ENCODE assay signal across 10 mouse cellular contexts in genomic region chr1:92849491-92849890, GRCm38 (mm10). TPM values are rescaled to one million over a fixed set of nuclear protein-coding genes. Genes with fewer than 3 reads are reported as not detected.
DNase-seq lines count a peak whose midpoint lies in the region; ATAC-seq and TF ChIP-seq lines count a peak whose summit lies in the region.
"Had no signal": no experiment of that assay in that cellular context is flagged by ENCODE, and none has a peak within 500 bp of the region (broad histone marks: within the 10 kb centered on the region; RNA-seq: fewer than 3 reads in every experiment).

No protein-coding gene starts in this region.

- 75% methylated on average over 2 of the region's 2 CpGs for WGBS in intestine, embryonic 14.5 days
- WGBS in intestine, embryonic 16.5 days: 80% methylated on average over 2 of the region's 2 CpGs
- 19% methylated on average over 2 of the region's 2 CpGs for WGBS in bone marrow, adult 2 months
- 65% methylated on average over 2 of the region's 2 CpGs for WGBS in hindbrain, embryonic 15.5 days

- no peak for TF ChIP-seq POLR2A in bone marrow, adult 2 months (IDR thresholded peaks at IDR 0.05; ENCODE audit: borderline replicate concordance, control insufficient read depth, low read depth, low read length)

- H3K4me1 ChIP-seq in intestine, embryonic 14.5 days (replicated peaks; ENCODE audit: control insufficient read depth, insufficient read depth, low read length): peaks cover 12% of the 10 kb centered on the region
- 0 out of 2 replicates have a peak, but pooled peaks cover 12% of the 10 kb centered on the region for H3K4me1 ChIP-seq in intestine, embryonic 16.5 days (ENCODE audit: control insufficient read depth, insufficient read depth, low read length)
- H3K4me1 ChIP-seq in bone marrow, adult 2 months (ENCODE audit: control insufficient read depth, insufficient read depth, low read length): peaks cover 1% of the 10 kb centered on the region; the same call in 1 of the 2 replicates
- H3K4me1 ChIP-seq in hindbrain, embryonic 15.5 days (replicated peaks): peaks cover 64% of the 10 kb centered on the region

- H3K36me3 ChIP-seq in intestine, embryonic 14.5 days (ENCODE audit: control insufficient read depth, insufficient read depth, low read length): peaks cover 8% of the 10 kb centered on the region
- H3K36me3 ChIP-seq in intestine, embryonic 16.5 days (ENCODE audit: control insufficient read depth, insufficient read depth, low read length): no peaks in the 10 kb centered on the region
- H3K36me3 ChIP-seq in hindbrain, embryonic 15.5 days: peaks cover 18% of the 10 kb centered on the region

- no peaks in the 10 kb centered on the region for H3K9me3 ChIP-seq in intestine, embryonic 14.5 days (ENCODE audit: control insufficient read depth, low read length)
- H3K9me3 ChIP-seq in intestine, embryonic 16.5 days (ENCODE audit: control insufficient read depth, low read length): no peaks in the 10 kb centered on the region
- no peaks in the 10 kb centered on the region for H3K9me3 ChIP-seq in hindbrain, embryonic 15.5 days

- H3K4me2 ChIP-seq in intestine, embryonic 14.5 days (ENCODE audit: low read length): no peak overlapping the region
- H3K4me2 ChIP-seq in intestine, embryonic 16.5 days (ENCODE audit: low read depth, low read length): no peak overlapping the region
- peak overlapping the region; percentile 88 for H3K4me2 ChIP-seq in hindbrain, embryonic 15.5 days

- no peak overlapping the region for H3K9ac ChIP-seq in intestine, embryonic 14.5 days (ENCODE audit: low read length)
- no peak overlapping the region for H3K9ac ChIP-seq in intestine, embryonic 16.5 days (ENCODE audit: low read depth, low read length)
- H3K9ac ChIP-seq in hindbrain, embryonic 15.5 days: peak overlapping the region; percentile 87

- H3K27ac ChIP-seq in intestine, embryonic 14.5 days (ENCODE audit: low read depth): no peak overlapping the region
- no peak overlapping the region for H3K27ac ChIP-seq in intestine, embryonic 16.5 days (ENCODE audit: low read length)
- H3K27ac ChIP-seq in bone marrow, adult 2 months (ENCODE audit: control insufficient read depth, insufficient read depth, low read depth, low read length, poor library complexity): no peak overlapping the region
- H3K27ac ChIP-seq in hindbrain, embryonic 15.5 days (replicated peaks): peak overlapping the region; percentile 97

- peak; percentile 20; the same call in 1 of the 2 replicates for TF ChIP-seq CTCF in bone marrow, adult 2 months (IDR thresholded peaks at IDR 0.05; ENCODE audit: control insufficient read depth, insufficient read depth, low read length)

- H3K27me3 ChIP-seq in intestine, embryonic 14.5 days (replicated peaks; ENCODE audit: control insufficient read depth, insufficient read depth, low read length): no peaks in the 10 kb centered on the region
- no peaks in the 10 kb centered on the region for H3K27me3 ChIP-seq in intestine, embryonic 16.5 days (replicated peaks; ENCODE audit: control insufficient read depth, insufficient read depth, low read length)
- no peaks in the 10 kb centered on the region for H3K27me3 ChIP-seq in hindbrain, embryonic 15.5 days

- no peak for ATAC-seq in intestine, embryonic 14.5 days (replicated peaks; ENCODE audit: low FRiP score, low TSS enrichment, low read depth)
- ATAC-seq in intestine, embryonic 16.5 days: no peak
- 0 out of 2 replicates have a peak, but pooled peaks have one; percentile 3 for ATAC-seq in hindbrain, embryonic 15.5 days (ENCODE audit: low FRiP score, low read depth)
- 0 out of 2 replicates have a peak, but pooled peaks have one; percentile 13 for ATAC-seq in monocyte, adult 5-6 weeks (replicated peaks; ENCODE audit: insufficient number of reproducible peaks, low FRiP score, low TSS enrichment, poor library complexity, severe bottlenecking)
- ATAC-seq in erythroblast, adult 5-6 weeks (replicated peaks; ENCODE audit: low FRiP score, poor library complexity, severe bottlenecking): no peak

- no peak overlapping the region for H3K4me3 ChIP-seq in intestine, embryonic 14.5 days (ENCODE audit: low read depth, low read length)
- no peak overlapping the region for H3K4me3 ChIP-seq in intestine, embryonic 16.5 days (ENCODE audit: low read length)
- H3K4me3 ChIP-seq in bone marrow, adult 2 months (replicated peaks; ENCODE audit: control insufficient read depth, low read depth, low read length): no peak overlapping the region
- peak overlapping the region; percentile 61 for H3K4me3 ChIP-seq in hindbrain, embryonic 15.5 days

- peak; percentile 65 for DNase-seq in intestine, embryonic 14.5 days (ENCODE audit: low spot score)
- DNase-seq in kidney, adult 11 months: no peak
- DNase-seq in layer of hippocampus, adult 9-10 months (ENCODE audit: low spot score): no peak
- DNase-seq: cerebellum, adult 11 months had no signal

RNA-seq across cellular contexts. Expression of gene Gpc1, which starts 18.0 kb away (rescaled TPM):
- 46.3 and 47.9 TPM in 2 replicates for polyA plus RNA-seq in intestine, embryonic 14.5 days (2014; fragmentation: Nextera tagmentation; extraction: Ambion mirVana)
- polyA plus RNA-seq in intestine, embryonic 16.5 days (2015; fragmentation: Nextera tagmentation; extraction: Ambion mirVana): 24.9 and 25.0 TPM in 2 replicates
- 9.3 and 21.8 TPM in 2 replicates for polyA plus RNA-seq in bone marrow, adult 2 months (2011; ENCODE audit: insufficient read depth, insufficient read length, low replicate concordance, missing spikeins)
- polyA plus RNA-seq in hindbrain, embryonic 15.5 days (2015; fragmentation: Nextera tagmentation; extraction: Ambion mirVana): 64.5 and 71.2 TPM in 2 replicates
- 24.0 to 67.4 TPM (median 25.2 TPM) in 3 replicates for total RNA-seq in monocyte, adult 5-6 weeks (2017)
- total RNA-seq in erythroblast, adult 5-6 weeks (2015; ENCODE audit: low replicate concordance): 8.2 and 9.6 TPM in 2 replicates
- total RNA-seq in erythroblast, adult 5-6 weeks (2017; ENCODE audit: low replicate concordance): 6.8 and 7.4 TPM in 2 replicates

RNA-seq across cellular contexts. Expression of gene Ankmy1, which starts 53.2 kb away (rescaled TPM):
- polyA plus RNA-seq in intestine, embryonic 14.5 days (2014; fragmentation: Nextera tagmentation; extraction: Ambion mirVana): 0.30 and 0.79 TPM in 2 replicates
- polyA plus RNA-seq in intestine, embryonic 16.5 days (2015; fragmentation: Nextera tagmentation; extraction: Ambion mirVana): 0.06 and 0.13 TPM in 2 replicates
- not detected in 2 replicates for polyA plus RNA-seq in bone marrow, adult 2 months (2011; ENCODE audit: insufficient read depth, insufficient read length, low replicate concordance, missing spikeins)
- 0.56 and 0.61 TPM in 2 replicates for polyA plus RNA-seq in hindbrain, embryonic 15.5 days (2015; fragmentation: Nextera tagmentation; extraction: Ambion mirVana)
- 0.49 TPM in 1 of 3 replicates, not detected in the others for total RNA-seq in monocyte, adult 5-6 weeks (2017)
- total RNA-seq in erythroblast, adult 5-6 weeks (2015; ENCODE audit: low replicate concordance): not detected in 2 replicates
- not detected in 2 replicates for total RNA-seq in erythroblast, adult 5-6 weeks (2017; ENCODE audit: low replicate concordance)
- total RNA-seq: heart, adult 18-20 months had no signal

RNA-seq across cellular contexts. Expression of gene Dusp28, which starts 57.3 kb away (rescaled TPM):
- polyA plus RNA-seq in intestine, embryonic 14.5 days (2014; fragmentation: Nextera tagmentation; extraction: Ambion mirVana): 9.9 and 12.1 TPM in 2 replicates
- polyA plus RNA-seq in intestine, embryonic 16.5 days (2015; fragmentation: Nextera tagmentation; extraction: Ambion mirVana): 13.3 and 14.3 TPM in 2 replicates
- polyA plus RNA-seq in bone marrow, adult 2 months (2011; ENCODE audit: insufficient read depth, insufficient read length, low replicate concordance, missing spikeins): 9.2 and 9.3 TPM in 2 replicates
- 16.6 and 17.3 TPM in 2 replicates for polyA plus RNA-seq in hindbrain, embryonic 15.5 days (2015; fragmentation: Nextera tagmentation; extraction: Ambion mirVana)
- 2.0 to 2.8 TPM in 2 of 3 replicates, not detected in the other for total RNA-seq in monocyte, adult 5-6 weeks (2017)
- total RNA-seq in erythroblast, adult 5-6 weeks (2015; ENCODE audit: low replicate concordance): 5.4 TPM in 1 of 2 replicates, not detected in the other
- total RNA-seq in erythroblast, adult 5-6 weeks (2017; ENCODE audit: low replicate concordance): 0.68 TPM in 1 of 2 replicates, not detected in the other

Comparison
In these comparisons a context has a peak if more than half of its experiments do, and no peak if none do; other contexts are left out.
1. ATAC-seq: peak in hindbrain, embryonic 15.5 days (single experiment) and monocyte, adult 5-6 weeks (single experiment); none in intestine, embryonic 14.5 days (single experiment), intestine, embryonic 16.5 days (single experiment) and erythroblast, adult 5-6 weeks (single experiment).